Mouse (Mus musculus): ENCODE results near the gene Cep55. TPM values are rescaled to one million over a fixed set of nuclear protein-coding genes. Genes with fewer than 3 reads are reported as not detected.

Gene Cep55
- total RNA-seq, 2 experiments from 2014 or later: 7.1 to 7.8 TPM

DNA sequence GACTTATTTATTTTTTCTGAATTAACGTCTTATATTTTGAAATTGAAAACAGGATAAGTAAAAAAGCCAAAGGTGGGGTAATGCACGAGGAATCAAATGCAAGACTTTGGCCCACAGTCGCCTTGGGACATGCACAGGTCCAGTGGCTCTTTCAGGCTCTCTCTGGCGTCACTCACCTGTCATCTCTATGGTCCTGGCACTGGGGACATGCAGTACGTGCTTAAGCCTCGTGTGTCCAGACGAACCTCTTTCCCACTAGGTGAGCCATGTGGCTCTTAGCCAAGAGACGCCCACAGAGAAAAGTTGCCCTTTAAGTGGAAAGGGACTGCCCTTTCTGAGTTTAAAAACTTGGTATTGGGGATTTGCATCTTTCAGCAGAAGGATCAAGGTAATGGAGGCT is 34.5 kb downstream of the Cep55 start:
- no peak for DNase-seq
- intact Hi-C loops (cut with DNase I): loop anchor here (5.0 to 10.0 kb wide), 2 partner anchors 108 to 235 kb away; no protein-coding TSS in a partner anchor

DNA sequence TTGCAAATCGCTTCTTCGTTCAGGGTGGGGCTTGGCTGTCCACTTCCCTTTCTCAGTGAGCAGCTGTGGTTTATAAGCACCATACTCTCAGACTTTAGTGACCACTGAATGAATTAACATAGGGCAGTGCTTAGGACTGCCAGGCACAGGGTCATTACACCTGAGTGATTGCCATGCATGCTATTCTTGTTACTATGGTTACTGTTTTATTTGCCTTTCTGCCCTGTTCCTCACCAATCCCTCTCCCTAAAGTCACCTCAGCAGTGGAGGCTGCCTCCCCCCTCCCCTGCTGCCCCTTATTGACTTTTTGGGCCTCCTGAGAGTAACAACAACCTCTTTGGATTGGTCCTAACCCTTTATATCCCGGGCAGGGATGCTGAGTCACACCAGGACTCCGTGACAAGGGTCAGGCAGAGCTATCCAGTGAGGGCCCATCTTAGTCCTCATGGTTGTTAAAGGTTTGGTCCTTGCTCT is 36.7 kb downstream of the Cep55 start:
- DNase-seq: no peak
- intact Hi-C loops (cut with DNase I): no loop called here

DNA sequence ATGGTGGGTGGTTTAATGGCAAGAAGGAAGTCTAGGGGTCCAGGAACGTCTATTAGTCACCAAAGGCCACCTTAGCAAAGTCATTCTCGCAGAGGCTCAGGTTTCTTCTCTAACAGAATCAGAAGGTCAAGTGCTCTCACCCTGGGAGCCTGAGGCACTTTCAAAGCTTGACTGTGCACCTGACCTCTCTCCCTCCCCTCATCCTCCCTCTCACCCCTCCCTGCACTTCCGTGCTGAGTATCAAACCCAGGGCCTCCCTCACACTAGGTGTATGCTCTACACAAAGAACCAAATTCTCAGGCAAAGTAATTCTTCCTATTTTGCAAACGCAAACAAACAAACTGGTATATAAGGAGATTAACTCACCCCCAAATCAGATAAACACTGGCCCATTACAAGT is 41.4 kb downstream of the Cep55 start:
- DNase-seq: no peak
- intact Hi-C loops (cut with DNase I): no loop called here

DNA sequence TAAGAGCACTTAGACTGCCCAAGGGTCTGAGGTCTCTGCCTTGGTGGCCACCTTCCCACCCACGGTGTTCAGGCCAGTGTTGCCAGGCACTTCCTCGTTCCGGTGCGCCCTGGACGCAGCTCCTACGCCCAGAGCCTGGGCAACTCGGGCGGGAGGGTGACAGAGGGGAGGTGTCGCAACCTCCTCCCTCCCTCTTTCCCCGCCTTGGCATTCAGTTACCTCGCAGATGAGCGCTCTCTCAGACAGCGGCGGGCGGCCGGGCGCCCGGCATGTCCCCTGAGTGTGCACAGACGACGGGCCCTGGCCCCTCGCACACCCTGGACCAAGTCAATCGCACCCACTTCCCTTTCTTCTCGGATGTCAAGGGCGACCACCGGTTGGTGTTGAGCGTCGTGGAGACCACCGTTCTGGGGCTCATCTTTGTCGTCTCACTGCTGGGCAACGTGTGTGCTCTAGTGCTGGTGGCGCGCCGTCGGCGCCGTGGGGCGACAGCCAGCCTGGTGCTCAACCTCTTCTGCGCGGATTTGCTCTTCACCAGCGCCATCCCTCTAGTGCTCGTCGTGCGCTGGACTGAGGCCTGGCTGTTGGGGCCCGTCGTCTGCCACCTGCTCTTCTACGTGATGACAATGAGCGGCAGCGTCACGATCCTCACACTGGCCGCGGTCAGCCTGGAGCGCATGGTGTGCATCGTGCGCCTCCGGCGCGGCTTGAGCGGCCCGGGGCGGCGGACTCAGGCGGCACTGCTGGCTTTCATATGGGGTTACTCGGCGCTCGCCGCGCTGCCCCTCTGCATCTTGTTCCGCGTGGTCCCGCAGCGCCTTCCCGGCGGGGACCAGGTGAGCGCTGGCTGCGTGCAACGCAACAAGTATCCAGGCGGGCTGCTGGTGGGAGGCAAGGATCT is 42.3 kb downstream of the Cep55 start, which contains the start of gene Ffar4:
TSS of gene Ffar4 (plus strand) at position 214 of the 901 bp plus-strand sequence.
- intact Hi-C loops (cut with DNase I): no loop called here
- DNase-seq: no peak

DNA sequence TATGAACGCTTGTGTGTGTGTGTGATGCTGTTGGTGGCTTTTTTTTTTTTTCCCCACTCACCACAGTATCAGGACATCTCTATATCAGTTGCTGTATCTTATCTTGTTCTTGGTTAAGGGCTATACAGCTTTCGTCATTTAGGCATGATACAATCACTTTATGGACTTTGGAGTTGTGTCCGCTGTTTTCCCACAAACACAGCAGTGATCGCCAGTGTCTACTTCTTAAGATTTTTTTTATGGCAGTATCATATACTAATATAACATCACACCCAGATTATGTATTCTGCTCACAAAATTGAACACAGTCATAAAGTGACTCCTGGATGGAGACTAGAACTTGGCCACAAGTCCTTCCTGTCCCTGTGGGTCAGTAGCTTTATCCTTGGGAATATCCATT is 53.1 kb downstream of the Cep55 start:
- intact Hi-C loops (cut with DNase I): no loop called here
- no peak for DNase-seq

DNA sequence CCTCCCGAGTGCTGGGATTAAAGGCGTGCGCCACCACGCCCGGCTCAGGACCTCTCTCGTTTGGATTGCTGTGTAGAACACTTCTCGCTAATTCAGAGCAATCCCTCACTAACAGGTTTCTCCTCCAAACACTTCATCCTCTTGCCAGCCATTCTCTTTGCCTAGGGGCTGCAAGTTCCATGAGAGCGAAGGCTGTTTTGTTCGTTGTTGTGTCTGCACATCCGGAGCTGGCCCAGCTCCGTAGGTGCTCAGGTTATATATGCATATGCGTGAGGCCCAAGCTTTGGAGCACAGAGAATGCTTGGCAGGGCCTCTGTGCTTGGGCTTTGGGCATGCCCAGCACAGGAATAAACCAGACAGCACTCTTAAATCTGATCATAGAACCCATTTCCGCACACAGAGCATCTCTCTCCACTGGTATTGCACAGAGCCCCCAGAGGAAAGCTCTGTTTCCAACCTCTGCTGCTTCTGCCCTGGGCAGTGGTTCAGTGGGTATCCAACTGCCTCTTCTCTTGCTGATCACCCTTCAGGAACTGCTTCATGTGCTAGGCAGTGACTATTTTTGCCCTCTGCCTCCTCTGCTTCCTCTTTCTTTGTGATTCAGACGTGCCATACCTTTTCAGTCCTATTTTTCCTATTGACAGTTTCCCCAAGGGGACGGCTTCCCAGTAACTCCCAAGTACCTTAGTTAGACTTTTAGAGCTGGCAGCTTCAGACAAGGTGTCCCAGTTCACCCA is 54.9 kb downstream of the Cep55 start:
- intact Hi-C loops (cut with DNase I): no loop called here
- DNase-seq: no peak

DNA sequence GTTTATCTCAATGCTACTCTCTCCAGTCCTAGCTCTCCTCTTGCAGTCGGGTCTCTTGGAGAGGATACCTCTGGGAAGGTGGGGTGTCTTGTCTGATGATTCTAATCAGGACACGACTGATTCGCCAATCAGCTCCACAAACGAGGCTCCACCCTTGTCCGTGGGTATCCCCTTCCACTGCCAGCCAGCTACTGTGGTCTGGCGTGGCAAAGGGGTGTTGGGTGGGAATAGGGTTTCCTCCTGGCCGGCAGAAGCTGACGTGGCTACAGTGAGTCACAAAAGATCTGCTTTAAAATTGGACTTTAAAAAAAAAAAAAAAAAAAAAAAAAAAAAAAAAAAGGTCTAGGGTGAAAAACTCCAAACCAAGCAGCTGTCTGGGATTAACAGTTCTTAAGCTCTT is 56.2 kb downstream of the Cep55 start:
- intact Hi-C loops (cut with DNase I): no loop called here

DNA sequence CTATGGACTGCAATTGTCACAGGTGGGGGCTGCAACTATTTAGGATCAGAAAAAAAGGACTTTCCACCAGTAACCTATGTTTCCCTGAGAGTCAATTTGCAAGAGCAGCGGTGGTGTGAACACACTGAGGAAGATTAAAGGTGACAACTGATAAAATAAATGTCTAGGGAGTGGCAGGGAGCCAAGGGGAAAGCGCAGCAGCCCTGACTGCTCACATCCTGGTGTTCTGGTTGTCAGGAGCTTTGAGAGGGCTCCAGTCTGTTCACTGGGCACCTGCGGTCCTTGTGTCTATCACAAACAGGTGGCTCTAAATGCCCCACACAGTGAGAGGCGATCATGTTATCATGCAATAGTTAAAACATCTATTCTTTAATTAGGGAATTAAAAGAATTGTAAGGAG is 57.8 kb downstream of the Cep55 start:
- intact Hi-C loops (cut with DNase I): no loop called here
- no peak for DNase-seq

More for the DNA sequence above, 56.2 kb downstream of the Cep55 start:
- no peak for DNase-seq

DNA sequence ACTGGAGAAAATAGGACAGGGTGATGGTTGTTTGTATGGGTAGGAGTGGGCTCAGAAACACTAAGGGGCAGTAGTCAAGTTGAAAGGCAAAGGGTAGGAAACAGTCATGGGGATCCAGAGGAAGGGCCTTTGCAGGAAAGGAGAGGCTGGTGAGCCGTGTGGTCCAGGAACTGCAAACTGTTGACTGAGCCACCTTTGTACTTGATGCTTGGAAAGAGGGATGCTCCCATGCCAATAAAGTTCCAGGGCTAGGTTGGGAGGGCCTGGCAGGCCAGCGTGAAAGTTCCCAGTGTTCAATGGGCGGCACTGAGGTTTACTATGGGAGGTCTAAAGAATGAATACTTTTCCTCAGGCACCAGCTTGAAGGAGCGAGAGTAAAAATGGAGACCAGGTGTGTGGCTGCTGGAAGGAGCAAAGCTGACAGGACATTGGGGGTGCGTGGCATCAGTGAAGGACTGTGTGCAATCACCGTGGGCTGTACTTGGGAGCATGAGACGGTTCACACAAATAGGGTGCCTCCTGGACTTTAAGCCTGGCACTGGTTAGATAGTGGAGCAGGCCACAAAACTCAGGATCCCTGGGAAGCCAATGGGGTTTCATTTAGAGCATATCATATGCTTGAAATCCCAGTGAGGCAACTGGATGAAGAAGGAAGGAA is 60.2 kb downstream of the Cep55 start:
- intact Hi-C loops (cut with DNase I): no loop called here
- DNase-seq: no peak

DNA sequence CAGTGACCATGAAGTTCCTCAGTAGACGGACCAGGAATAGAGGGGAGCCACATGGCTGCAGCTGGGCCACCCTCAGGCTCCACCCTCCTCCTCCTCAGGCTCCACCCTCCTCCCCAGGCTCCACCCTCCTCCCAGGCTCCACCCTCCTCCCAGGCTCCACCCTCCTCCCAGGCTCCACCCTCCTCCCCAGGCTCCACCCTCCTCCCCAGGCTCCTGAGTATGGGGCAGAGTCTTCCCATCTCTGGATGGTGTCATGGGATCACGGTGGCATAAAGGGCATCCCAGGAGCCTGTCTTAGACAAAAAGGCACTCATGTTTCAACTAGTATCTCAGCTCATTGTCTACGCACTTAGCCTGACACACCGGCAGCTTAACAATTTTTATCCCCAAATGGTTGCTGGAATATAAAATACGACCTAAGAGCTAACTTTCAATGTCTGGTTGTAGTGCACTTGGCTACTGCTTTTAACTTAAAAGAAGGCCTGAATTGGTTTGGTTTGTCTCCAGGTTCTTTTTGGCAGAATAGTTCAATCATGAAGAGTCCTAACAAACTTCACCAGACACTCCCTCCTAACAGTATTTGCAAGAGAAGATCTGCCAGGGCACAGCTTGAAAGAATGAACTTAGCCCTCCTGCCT is 65.4 kb downstream of the Cep55 start:
- no peak for DNase-seq
- intact Hi-C loops (cut with DNase I): no loop called here

DNA sequence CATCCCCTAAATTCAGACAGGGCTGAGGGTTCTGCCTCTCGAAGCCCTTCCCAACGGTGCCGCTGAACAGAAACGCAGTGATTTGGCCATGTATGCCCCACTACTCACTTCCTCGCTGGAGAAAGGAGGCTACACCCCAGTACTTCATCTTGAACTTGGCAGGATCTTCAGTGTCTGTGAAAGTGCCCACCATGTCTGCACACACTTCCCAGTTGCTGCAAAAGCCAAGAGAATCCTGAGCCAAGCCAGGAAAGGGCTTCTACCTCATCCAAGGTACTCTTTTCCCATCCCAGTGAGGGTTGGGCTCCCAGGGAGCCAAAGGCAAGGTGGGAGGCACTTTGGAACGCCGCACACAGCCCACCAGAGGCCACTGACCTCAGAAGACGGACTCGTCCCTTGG is 69.1 kb downstream of the Cep55 start:
- no peak for DNase-seq
- intact Hi-C loops (cut with DNase I): no loop called here

Other genes starting within 250 kb of the Cep55 start
- gene Myof, start 11.4 kb upstream of the Cep55 start, total RNA-seq (2021): 10 to 100 TPM; 14.9 to 15.7 TPM
- 10 to 100 TPM in 1 of 2 experiments, under 1 TPM in 1; 0.79 to 10.7 TPM for gene Ffar4, start 42.1 kb downstream of the Cep55 start, total RNA-seq (2021)
- gene Rbp4, start 70.3 kb downstream of the Cep55 start, total RNA-seq (2021): 1 to 10 TPM; 1.8 to 6.2 TPM
- gene Pde6c, start 77.8 kb downstream of the Cep55 start, total RNA-seq (2021): not detected
- gene Fra10ac1, start 169.1 kb downstream of the Cep55 start, total RNA-seq (2021): 10 to 100 TPM; 13.3 to 13.6 TPM
- under 1 TPM; 0.32 to 0.41 TPM for gene Lgi1, start 209.5 kb downstream of the Cep55 start, total RNA-seq (2021)